Mouse (Mus musculus): ENCODE data around the gene Kcnq5. TPM values are rescaled to one million over a fixed set of nuclear protein-coding genes. Genes with fewer than 3 reads are reported as not detected.
A peak's percentile ranks its signal among the peaks of the same experiment; 100 is the strongest.

Kcnq5 gene
- polyA plus RNA-seq, 1 experiment from 2014 or later: 4.1 TPM

- peak overlapping the region; percentile 50; the same call in 1 of the 2 replicates for H3K27ac ChIP-seq (replicated peaks)
- no peak overlapping the region for H3K4me3 ChIP-seq
- no peaks in the 10 kb centered on the region for H3K36me3 ChIP-seq
- no peaks in the 10 kb centered on the region for H3K27me3 ChIP-seq (replicated peaks)
- H3K9ac ChIP-seq: no peak overlapping the region
- WGBS: 58% methylated on average over 4 of the region's 4 CpGs
- H3K4me2 ChIP-seq: no peak overlapping the region
- peaks cover 31% of the 10 kb centered on the region for H3K4me1 ChIP-seq
- ATAC-seq (ENCODE audit: extremely low read depth, insufficient number of reproducible peaks, low FRiP score, low TSS enrichment): no peak
- H3K9me3 ChIP-seq: no peaks in the 10 kb centered on the region
Observed at GRCm38 (mm10) chr1:21940831-21941230, 20.9 kb downstream of the Kcnq5 start.

DNA sequence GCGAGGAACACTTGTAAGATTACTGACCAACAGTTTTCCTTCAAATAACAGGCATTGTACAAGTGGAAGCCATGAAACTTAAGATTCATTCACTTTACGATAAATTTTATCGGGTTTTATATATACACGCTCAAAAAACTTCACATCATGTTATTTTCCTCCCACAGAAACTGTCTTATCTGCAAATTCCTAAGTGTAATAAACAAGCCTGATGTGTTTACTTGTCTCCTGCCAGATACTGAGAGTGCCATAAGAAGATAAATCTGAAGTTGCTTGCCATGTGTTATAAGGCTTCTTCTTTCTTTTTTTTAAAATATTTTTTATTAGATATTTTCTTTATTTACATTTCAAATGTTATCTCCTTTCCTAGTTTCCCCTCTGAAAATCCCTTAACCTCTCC, 34.6 kb downstream of the Kcnq5 start:
- Histone ChIP-seq H3K9me3 (no peaks in the 10 kb centered on the region), H3K4me1 (no peaks in the 10 kb centered on the region), H3K27ac (replicated peaks) (no peak overlapping the region), H3K4me3 (no peak overlapping the region), H3K27me3 (replicated peaks) (no peaks in the 10 kb centered on the region), H3K9ac (no peak overlapping the region), H3K4me2 (no peak overlapping the region), H3K36me3 (no peaks in the 10 kb centered on the region)
- no peak for ATAC-seq (ENCODE audit: extremely low read depth, insufficient number of reproducible peaks, low FRiP score, low TSS enrichment)
- WGBS: 72% methylated on average over 4 of the region's 4 CpGs

- Histone ChIP-seq H3K4me1 (peaks cover 13% of the 10 kb centered on the region), H3K4me2 (no peak overlapping the region), H3K27ac (replicated peaks) (no peak overlapping the region), H3K27me3 (replicated peaks) (no peaks in the 10 kb centered on the region), H3K36me3 (no peaks in the 10 kb centered on the region), H3K9me3 (no peaks in the 10 kb centered on the region), H3K9ac (no peak overlapping the region), H3K4me3 (no peak overlapping the region)
- 88% methylated on average over 1 of the region's 1 CpGs for WGBS
- no peak for ATAC-seq (ENCODE audit: extremely low read depth, insufficient number of reproducible peaks, low FRiP score, low TSS enrichment)
Observed at GRCm38 (mm10) chr1:21923293-21923642, 38.5 kb downstream of the Kcnq5 start.

GRCm38 (mm10) chr1:21922578-21923292, 39.0 kb downstream of the Kcnq5 start:
- H3K9ac ChIP-seq: no peak overlapping the region
- 68% methylated on average over 8 of the region's 8 CpGs for WGBS
- H3K36me3 ChIP-seq: no peaks in the 10 kb centered on the region
- no peak for ATAC-seq (ENCODE audit: extremely low read depth, insufficient number of reproducible peaks, low FRiP score, low TSS enrichment)
- H3K27ac ChIP-seq (replicated peaks): no peak overlapping the region
- no peak overlapping the region for H3K4me2 ChIP-seq
- H3K4me1 ChIP-seq: peaks cover 13% of the 10 kb centered on the region
- H3K9me3 ChIP-seq: no peaks in the 10 kb centered on the region
- no peaks in the 10 kb centered on the region for H3K27me3 ChIP-seq (replicated peaks)
- no peak overlapping the region for H3K4me3 ChIP-seq

GRCm38 (mm10) chr1:21919276-21919675, 42.5 kb downstream of the Kcnq5 start:
- Histone ChIP-seq H3K9me3 (no peaks in the 10 kb centered on the region), H3K36me3 (no peaks in the 10 kb centered on the region), H3K4me1 (peaks cover 13% of the 10 kb centered on the region), H3K4me2 (0 out of 2 replicates have a peak overlapping the region, but pooled peaks have one; percentile 4), H3K9ac (no peak overlapping the region), H3K4me3 (no peak overlapping the region), H3K27ac (replicated peaks) (no peak overlapping the region), H3K27me3 (replicated peaks) (no peaks in the 10 kb centered on the region)
- no peak for ATAC-seq (ENCODE audit: extremely low read depth, insufficient number of reproducible peaks, low FRiP score, low TSS enrichment)
- 24% methylated on average over 6 of the region's 6 CpGs for WGBS

- ATAC-seq (ENCODE audit: extremely low read depth, insufficient number of reproducible peaks, low FRiP score, low TSS enrichment): no peak
- Histone ChIP-seq H3K27ac (replicated peaks) (no peak overlapping the region; the same call in 1 of the 2 replicates), H3K9me3 (no peaks in the 10 kb centered on the region), H3K27me3 (replicated peaks) (no peaks in the 10 kb centered on the region), H3K9ac (no peak overlapping the region), H3K36me3 (no peaks in the 10 kb centered on the region), H3K4me3 (no peak overlapping the region), H3K4me1 (peaks cover 11% of the 10 kb centered on the region), H3K4me2 (0 out of 2 replicates have a peak overlapping the region, but pooled peaks have one; percentile 16)
- 19% methylated on average over 5 of the region's 5 CpGs for WGBS
Observed at GRCm38 (mm10) chr1:21896067-21896719, 65.5 kb downstream of the Kcnq5 start.

GRCm38 (mm10) chr1:21883747-21884146, 78.0 kb downstream of the Kcnq5 start:
- no peak overlapping the region for H3K27ac ChIP-seq (replicated peaks)
- WGBS: 32% methylated on average over 3 of the region's 3 CpGs
- no peak for ATAC-seq (ENCODE audit: extremely low read depth, insufficient number of reproducible peaks, low FRiP score, low TSS enrichment)

DNA sequence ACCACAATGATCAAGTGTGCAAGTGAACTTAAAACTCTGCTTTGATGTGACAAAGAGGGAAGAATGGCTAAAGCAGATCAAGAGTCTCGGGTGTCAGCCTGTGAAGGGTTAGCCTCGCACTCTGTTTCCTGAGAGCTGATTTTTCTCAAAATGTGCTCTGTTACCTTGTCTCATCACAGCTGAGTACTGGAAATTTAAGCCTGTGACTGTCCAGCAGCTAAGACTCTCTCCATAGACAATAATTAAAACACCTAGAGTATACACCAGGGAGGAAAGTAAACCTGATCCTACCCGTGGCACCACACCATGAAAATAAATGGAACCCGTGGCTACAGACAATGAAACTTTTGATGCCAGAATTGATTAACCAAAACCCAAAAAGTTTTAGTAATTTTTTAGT, 90.9 kb downstream of the Kcnq5 start:
- Histone ChIP-seq H3K27ac (replicated peaks) (no peak overlapping the region), H3K4me3 (no peak overlapping the region), H3K4me1 (no peaks in the 10 kb centered on the region), H3K36me3 (no peaks in the 10 kb centered on the region), H3K27me3 (replicated peaks) (no peaks in the 10 kb centered on the region), H3K9ac (no peak overlapping the region), H3K9me3 (no peaks in the 10 kb centered on the region), H3K4me2 (no peak overlapping the region)
- WGBS: 76% methylated on average over 4 of the region's 4 CpGs
- ATAC-seq (ENCODE audit: extremely low read depth, insufficient number of reproducible peaks, low FRiP score, low TSS enrichment): no peak

More at GRCm38 (mm10) chr1:21883747-21884146, 78.0 kb downstream of the Kcnq5 start:
- H3K4me3 ChIP-seq: no peak overlapping the region
- no peaks in the 10 kb centered on the region for H3K36me3 ChIP-seq
- no peak overlapping the region for H3K4me2 ChIP-seq
- no peaks in the 10 kb centered on the region for H3K9me3 ChIP-seq
- H3K9ac ChIP-seq: no peak overlapping the region
- no peaks in the 10 kb centered on the region for H3K27me3 ChIP-seq (replicated peaks)
- H3K4me1 ChIP-seq: peaks cover 5% of the 10 kb centered on the region; the same call in 1 of the 2 replicates

- Histone ChIP-seq H3K9me3 (no peaks in the 10 kb centered on the region), H3K4me2 (no peak overlapping the region), H3K9ac (no peak overlapping the region), H3K27me3 (replicated peaks) (no peaks in the 10 kb centered on the region), H3K4me1 (no peaks in the 10 kb centered on the region), H3K36me3 (no peaks in the 10 kb centered on the region), H3K4me3 (no peak overlapping the region), H3K27ac (replicated peaks) (no peak overlapping the region)
- ATAC-seq (ENCODE audit: extremely low read depth, insufficient number of reproducible peaks, low FRiP score, low TSS enrichment): no peak
- WGBS: 77% methylated on average over 1 of the region's 1 CpGs
Observed at GRCm38 (mm10) chr1:21868484-21868883, 93.3 kb downstream of the Kcnq5 start.

DNA sequence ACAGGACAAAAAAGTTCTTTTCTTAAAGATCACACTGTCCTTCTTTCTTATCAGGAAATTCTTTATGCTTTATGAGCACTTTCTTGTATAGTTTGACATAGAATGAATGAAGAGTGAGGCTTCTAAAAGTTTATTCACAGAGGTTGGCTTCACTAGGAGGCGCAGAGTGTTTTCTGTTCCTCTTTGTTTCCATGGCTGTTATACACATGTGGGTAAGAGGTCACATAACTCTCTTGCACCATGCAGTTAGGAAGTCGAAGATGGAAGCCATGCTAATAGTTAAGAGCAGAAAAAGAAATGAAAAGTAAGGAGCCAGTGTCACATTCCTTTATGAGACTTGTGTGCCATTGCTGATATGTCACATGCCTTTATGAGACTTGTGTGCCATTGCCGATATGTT, 105.3 kb downstream of the Kcnq5 start:
- Histone ChIP-seq H3K27me3 (replicated peaks) (no peaks in the 10 kb centered on the region), H3K9ac (no peak overlapping the region), H3K4me2 (no peak overlapping the region), H3K4me1 (peaks cover 9% of the 10 kb centered on the region), H3K4me3 (no peak overlapping the region), H3K27ac (replicated peaks) (0 out of 2 replicates have a peak overlapping the region, but pooled peaks have one; percentile 21), H3K36me3 (no peaks in the 10 kb centered on the region), H3K9me3 (no peaks in the 10 kb centered on the region)
- WGBS: 52% methylated on average over 3 of the region's 3 CpGs
- no peak for ATAC-seq (ENCODE audit: extremely low read depth, insufficient number of reproducible peaks, low FRiP score, low TSS enrichment)

- ATAC-seq (ENCODE audit: extremely low read depth, insufficient number of reproducible peaks, low FRiP score, low TSS enrichment): no peak
- Histone ChIP-seq H3K9ac (no peak overlapping the region), H3K4me3 (no peak overlapping the region), H3K27me3 (replicated peaks) (no peaks in the 10 kb centered on the region), H3K27ac (replicated peaks) (peak overlapping the region; percentile 73), H3K9me3 (no peaks in the 10 kb centered on the region), H3K4me1 (peaks cover 20% of the 10 kb centered on the region), H3K36me3 (no peaks in the 10 kb centered on the region), H3K4me2 (no peak overlapping the region)
- 13% methylated on average over 3 of the region's 3 CpGs for WGBS
Observed at GRCm38 (mm10) chr1:21838534-21838933, 123.2 kb downstream of the Kcnq5 start.

DNA sequence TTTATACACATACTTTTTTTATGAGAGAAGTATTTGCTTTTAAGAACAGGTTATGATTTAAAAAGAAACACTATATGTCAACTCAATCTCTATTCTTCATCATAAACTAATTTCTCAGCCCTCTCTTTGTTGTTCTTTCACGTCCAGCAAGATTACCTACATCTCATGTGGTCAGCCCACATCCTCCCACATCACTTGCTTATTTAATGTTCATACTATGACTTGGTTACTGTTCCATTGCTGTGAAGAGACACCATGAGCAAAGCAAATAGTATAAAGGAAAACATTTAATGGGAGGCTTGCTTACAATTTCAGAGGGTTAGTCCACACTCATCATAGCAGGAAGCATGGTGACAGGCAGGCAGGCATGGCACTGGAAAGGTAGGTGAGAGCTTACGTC, 124.4 kb downstream of the Kcnq5 start:
- Histone ChIP-seq H3K4me3 (no peak overlapping the region), H3K4me2 (no peak overlapping the region), H3K9ac (no peak overlapping the region), H3K27me3 (replicated peaks) (no peaks in the 10 kb centered on the region), H3K27ac (replicated peaks) (no peak overlapping the region), H3K4me1 (peaks cover 17% of the 10 kb centered on the region), H3K36me3 (no peaks in the 10 kb centered on the region), H3K9me3 (no peaks in the 10 kb centered on the region)
- 74% methylated on average over 2 of the region's 2 CpGs for WGBS
- no peak for ATAC-seq (ENCODE audit: extremely low read depth, insufficient number of reproducible peaks, low FRiP score, low TSS enrichment)

Measured in heart, embryonic 13.5 days (tissue).